Mouse (Mus musculus) midbrain, embryonic 14.5 days (tissue): ENCODE data around the gene Krtap11-1. TPM values are rescaled to one million over a fixed set of nuclear protein-coding genes. Genes with fewer than 3 reads are reported as not detected.

ENCODE experiments used
- ATAC-seq: fragments of 200-750 bp; cut with Nextera tagmentation; 2 replicates; pipeline ENCODE4 v1.8.0; 2017; ENCODE audit warnings: moderate number of reproducible peaks, moderate library complexity; ENCODE audit not compliant: low FRiP score, low TSS enrichment
- DNase-seq: peaks from one replicate; pipeline ENCODE4 v3.0.0-alpha.2; 2015
- H3K27ac ChIP-seq: fragments of 300-500 bp; sonication (generic); replicated peaks from 2 replicates; pipeline ENCODE4 v1.5.1; 2014; ENCODE audit warnings: mild to moderate bottlenecking, low read depth, low read length, moderate library complexity
- H3K27me3 ChIP-seq: fragments of 300-500 bp; sonication (generic); 2 replicates; pipeline ENCODE4 v1.6.1; 2014; ENCODE audit warnings: low read length, control low read depth, mixed read lengths; ENCODE audit not compliant: control insufficient read depth, insufficient read depth
- H3K36me3 ChIP-seq: fragments of 300-500 bp; sonication (generic); 2 replicates; pipeline ENCODE4 v1.6.1; 2014; ENCODE audit warnings: low read length, control low read depth; ENCODE audit not compliant: control insufficient read depth, insufficient read depth
- H3K4me1 ChIP-seq: fragments of 300-500 bp; sonication (generic); 2 replicates; pipeline ENCODE4 v1.6.1; 2014; ENCODE audit warnings: mild to moderate bottlenecking, antibody characterized with exemption, low read length, control low read depth; ENCODE audit not compliant: control insufficient read depth, insufficient read depth
- H3K4me2 ChIP-seq: fragments of 300-500 bp; sonication (generic); 2 replicates; pipeline ENCODE4 v1.6.1; 2014; ENCODE audit warnings: mild to moderate bottlenecking, low read length, moderate library complexity
- H3K4me3 ChIP-seq: fragments of 300-500 bp; sonication (generic); replicated peaks from 2 replicates; pipeline ENCODE4 v1.5.1; 2014; ENCODE audit warnings: low read depth, low read length
- H3K9ac ChIP-seq: fragments of 300-500 bp; sonication (generic); replicated peaks from 2 replicates; pipeline ENCODE4 v1.6.1; 2014; ENCODE audit warnings: mild to moderate bottlenecking, low read length, moderate library complexity
- H3K9me3 ChIP-seq: fragments of 300-500 bp; sonication (generic); 2 replicates; pipeline ENCODE4 v1.6.1; 2016; ENCODE audit warnings: low read length, control low read depth, mixed read lengths; ENCODE audit not compliant: control insufficient read depth
- WGBS: fragments of 180-500 bp; shearing (Covaris S2); extraction: QIAGEN DNeasy Blood & Tissue Kit; methylation state at CpG from one replicate; pipeline ENCODE4 v1.1.7; 2014; 5-methylcytosine and 5-hydroxymethylcytosine counted together
- polyA plus RNA-seq: library from polyadenylated mRNA; unstranded; fragments of >200 nt; fragmentation: Nextera tagmentation; extraction: Ambion mirVana; gene quantifications from 2 replicates; pipeline ENCODE4 v1.2.1, GENCODE M21; 2014

The Krtap11-1 gene
- polyA plus RNA-seq, result not detected in 2 replicates

GRCm38 (mm10) chr16:89571083-89571482 lies at the start of gene Krtap11-1:
Gene Krtap11-1, minus strand, starts transcription at chr16:89571183.
- Histone ChIP-seq H3K27me3 (no peaks in the 10 kb centered on the region), H3K4me1 (no peaks in the 10 kb centered on the region), H3K4me3 (no peak within 1 kb of the TSS), H3K9ac (no peak within 1 kb of the TSS), H3K36me3 (no peaks in the 10 kb centered on the region), H3K4me2 (no peak within 1 kb of the TSS), H3K27ac (no peak within 1 kb of the TSS), H3K9me3 (no peaks in the 10 kb centered on the region)
- ATAC-seq, result no peak
- WGBS, result 92% methylated on average over 5 of the region's 5 CpGs
- DNase-seq, result no peak

GRCm38 (mm10) chr16:89618190-89618589 lies 47.2 kb upstream of the Krtap11-1 start:
- Histone ChIP-seq H3K4me1 (no peaks in the 10 kb centered on the region), H3K4me2 (no peak overlapping the region), H3K36me3 (no peaks in the 10 kb centered on the region), H3K4me3 (no peak overlapping the region), H3K27ac (no peak overlapping the region), H3K27me3 (no peaks in the 10 kb centered on the region), H3K9ac (no peak overlapping the region), H3K9me3 (no peaks in the 10 kb centered on the region)
- WGBS, result 93% methylated on average over 7 of the region's 7 CpGs
- DNase-seq (no peak), ATAC-seq (no peak)

DNA sequence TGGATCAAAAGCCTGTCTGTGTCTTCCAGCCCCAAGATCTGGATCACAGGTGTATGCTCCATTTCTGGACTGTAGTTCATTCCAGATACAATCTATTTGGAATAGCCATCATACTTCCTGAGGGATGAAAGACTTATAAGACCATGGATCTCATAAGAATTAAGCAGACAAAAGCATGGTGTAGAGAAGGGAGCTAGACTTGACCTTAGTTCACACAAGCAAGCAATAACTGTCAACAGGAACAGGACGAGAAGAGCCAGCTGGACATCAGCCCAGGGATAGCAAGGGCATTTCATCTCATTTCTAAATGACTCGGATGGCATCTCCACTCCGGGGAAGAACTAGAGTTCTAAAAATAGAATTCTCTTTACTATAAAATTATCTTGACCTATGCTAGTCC lies 46.3 kb upstream of the Krtap11-1 start:
- no peak overlapping the region for H3K4me2 ChIP-seq
- H3K4me1 ChIP-seq, result no peaks in the 10 kb centered on the region
- DNase-seq (no peak), ATAC-seq (no peak)
- H3K27me3 ChIP-seq, result no peaks in the 10 kb centered on the region
- H3K4me3 ChIP-seq, result no peak overlapping the region
- no peaks in the 10 kb centered on the region for H3K36me3 ChIP-seq
- H3K9ac ChIP-seq, result no peak overlapping the region
- 84% methylated on average over 3 of the region's 3 CpGs for WGBS
- H3K9me3 ChIP-seq, result no peaks in the 10 kb centered on the region
- H3K27ac ChIP-seq, result no peak overlapping the region

DNA sequence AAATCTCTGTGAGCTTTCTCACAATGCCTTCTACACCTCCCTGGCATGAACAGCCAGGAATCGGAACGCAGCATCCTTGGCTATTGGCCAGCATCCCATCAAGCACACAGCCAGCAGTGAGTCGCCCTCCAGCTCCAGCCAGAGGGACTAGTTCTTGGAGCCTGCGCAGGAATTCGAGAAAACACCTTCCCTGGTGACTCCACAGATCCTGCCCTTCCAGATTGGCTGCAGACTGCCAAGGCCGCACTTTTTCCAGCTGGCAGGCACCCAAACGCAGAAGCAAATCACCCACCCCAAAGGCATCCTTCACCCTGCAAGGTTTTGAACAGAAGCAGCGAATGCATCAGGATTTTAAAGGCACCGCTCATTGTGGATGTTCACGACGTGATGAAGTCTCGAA lies 42.7 kb upstream of the Krtap11-1 start:
- no peak for ATAC-seq
- Histone ChIP-seq H3K36me3 (no peaks in the 10 kb centered on the region), H3K4me3 (no peak overlapping the region), H3K4me2 (no peak overlapping the region), H3K9ac (no peak overlapping the region), H3K27ac (no peak overlapping the region), H3K9me3 (no peaks in the 10 kb centered on the region), H3K4me1 (no peaks in the 10 kb centered on the region), H3K27me3 (no peaks in the 10 kb centered on the region)
- 84% methylated on average over 12 of the region's 12 CpGs for WGBS
- peak; percentile 50 for DNase-seq

GRCm38 (mm10) chr16:89608791-89609185 lies 37.8 kb upstream of the Krtap11-1 start:
- H3K9ac ChIP-seq, result no peak overlapping the region
- no peaks in the 10 kb centered on the region for H3K9me3 ChIP-seq
- no peaks in the 10 kb centered on the region for H3K27me3 ChIP-seq
- DNase-seq, result no peak
- H3K36me3 ChIP-seq, result no peaks in the 10 kb centered on the region
- H3K4me2 ChIP-seq, result no peak overlapping the region
- 81% methylated on average over 4 of the region's 4 CpGs for WGBS
- no peak overlapping the region for H3K27ac ChIP-seq
- H3K4me3 ChIP-seq, result no peak overlapping the region
- no peaks in the 10 kb centered on the region for H3K4me1 ChIP-seq
- no peak; the same call in 1 of the 2 replicates for ATAC-seq

DNA sequence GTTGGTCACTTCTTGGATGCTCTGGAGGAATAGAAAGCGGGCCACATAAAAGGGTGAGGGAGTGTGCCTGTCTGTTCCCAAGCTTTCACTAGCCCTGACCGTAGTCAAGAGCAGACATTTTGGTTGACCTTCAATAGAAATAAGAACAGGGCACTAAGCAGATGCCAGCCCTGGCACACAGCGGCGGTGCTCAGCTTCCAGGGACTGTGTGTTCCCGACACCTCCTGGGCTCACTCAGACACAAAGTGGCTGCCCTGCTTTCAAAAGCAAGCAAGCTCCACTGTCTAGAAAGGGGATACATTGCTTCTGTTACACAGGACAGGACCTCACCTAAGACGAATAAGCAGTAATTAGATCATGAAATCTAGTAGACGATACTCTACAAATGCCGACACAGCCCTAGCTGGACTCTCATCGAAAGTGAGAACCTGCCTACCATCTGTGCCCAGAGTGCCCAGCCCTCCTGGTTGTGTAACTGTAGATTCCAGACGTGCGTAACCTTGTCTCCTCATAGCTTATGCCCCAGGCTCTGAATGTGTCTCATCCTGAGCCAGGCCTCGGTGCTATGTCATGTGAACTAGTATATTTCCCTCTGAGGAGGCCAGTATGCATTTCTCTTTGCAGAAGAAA lies 37.3 kb upstream of the Krtap11-1 start:
- H3K9ac ChIP-seq, result no peak overlapping the region
- ATAC-seq (no peak; the same call in 1 of the 2 replicates), DNase-seq (no peak)
- H3K4me3 ChIP-seq, result no peak overlapping the region
- no peaks in the 10 kb centered on the region for H3K9me3 ChIP-seq
- no peaks in the 10 kb centered on the region for H3K27me3 ChIP-seq
- no peak overlapping the region for H3K4me2 ChIP-seq
- 95% methylated on average over 12 of the region's 12 CpGs for WGBS
- no peak overlapping the region for H3K27ac ChIP-seq
- H3K36me3 ChIP-seq, result no peaks in the 10 kb centered on the region
- H3K4me1 ChIP-seq, result no peaks in the 10 kb centered on the region

GRCm38 (mm10) chr16:89606951-89607350 lies 36.0 kb upstream of the Krtap11-1 start:
- no peak overlapping the region for H3K4me2 ChIP-seq
- WGBS, result 97% methylated on average over 3 of the region's 3 CpGs
- DNase-seq (no peak), ATAC-seq (no peak)
- no peak overlapping the region for H3K4me3 ChIP-seq
- no peaks in the 10 kb centered on the region for H3K27me3 ChIP-seq
- H3K27ac ChIP-seq, result no peak overlapping the region
- no peaks in the 10 kb centered on the region for H3K36me3 ChIP-seq
- no peaks in the 10 kb centered on the region for H3K9me3 ChIP-seq
- H3K4me1 ChIP-seq, result no peaks in the 10 kb centered on the region
- no peak overlapping the region for H3K9ac ChIP-seq

- Histone ChIP-seq H3K4me1 (no peaks in the 10 kb centered on the region), H3K4me3 (no peak overlapping the region), H3K36me3 (no peaks in the 10 kb centered on the region), H3K27ac (no peak overlapping the region), H3K9me3 (no peaks in the 10 kb centered on the region; the same call in 1 of the 2 replicates), H3K9ac (no peak overlapping the region), H3K27me3 (no peaks in the 10 kb centered on the region), H3K4me2 (no peak overlapping the region)
- ATAC-seq (no peak), DNase-seq (no peak)
- 81% methylated on average over 3 of the region's 3 CpGs for WGBS
Observed at GRCm38 (mm10) chr16:89587209-89587608, 16.2 kb upstream of the Krtap11-1 start.
